Comparison of ENCODE assay signal across 19 mouse cellular contexts in genomic region chr8:116895521-116895920, GRCm38 (mm10). TPM values are rescaled to one million over a fixed set of nuclear protein-coding genes. Genes with fewer than 3 reads are reported as not detected.
A peak's percentile ranks its signal among the peaks of the same experiment; 100 is the strongest.
DNase-seq lines count a peak whose midpoint lies in the region; TF ChIP-seq lines count a peak whose summit lies in the region.
"Had no signal": no experiment of that assay in that cellular context is flagged by ENCODE, and none has a peak within 500 bp of the region (broad histone marks: within the 10 kb centered on the region; RNA-seq: fewer than 3 reads in every experiment).

No protein-coding gene starts in this region.

- H3K79me2 ChIP-seq in heart, adult 2 months (replicated peaks; ENCODE audit: control insufficient read depth, insufficient read depth, low read length): no peaks in the 10 kb centered on the region

- H3K27me3 ChIP-seq in heart, adult 2 months (ENCODE audit: control insufficient read depth, insufficient read depth, low read length): no peaks in the 10 kb centered on the region
- H3K27me3 ChIP-seq in kidney, adult 2 months (replicated peaks; ENCODE audit: control insufficient read depth, insufficient read depth, low read length): no peaks in the 10 kb centered on the region
- H3K27me3 ChIP-seq: CH12.LX; embryonic facial prominence, embryonic 12.5 days; forebrain, embryonic 13.5 days; forebrain, embryonic 15.5 days; Patski had no signal

- no peak for DNase-seq in gastrocnemius, adult 2 months
- no peak for DNase-seq in gastrocnemius, postnatal 14 days
- no peak for DNase-seq in heart, adult 2 months
- DNase-seq in heart, postnatal 25 days (ENCODE audit: low spot score): no peak
- DNase-seq in kidney, adult 2 months: peak; percentile 34
- no peak for DNase-seq in kidney, adult 11 months
- DNase-seq: adrenal gland, adult 8-10 months; adrenal gland, postnatal 36 days; B cell, adult 2 months; cerebellum, adult 11-12 months; cerebellum, adult 2 months; cerebellum, adult 9-10 months; cerebellum, postnatal 25 days had no signal

- no peak overlapping the region for H3K9ac ChIP-seq in heart, adult 2 months (ENCODE audit: low read depth, low read length)
- H3K9ac ChIP-seq: embryonic facial prominence, embryonic 12.5 days; forebrain, embryonic 13.5 days; forebrain, embryonic 15.5 days had no signal

- TF ChIP-seq CTCF in gastrocnemius, adult 2 months (IDR thresholded peaks at IDR 0.05): no peak
- TF ChIP-seq CTCF in heart, adult 2 months (IDR thresholded peaks at IDR 0.05): no peak
- no peak for TF ChIP-seq CTCF in kidney, adult 2 months (conservative IDR thresholded peaks at IDR 0.05; ENCODE audit: insufficient read depth, insufficient read length, low read depth, low read length)

- TF ChIP-seq POLR2A in heart, adult 2 months (IDR thresholded peaks at IDR 0.05; ENCODE audit: insufficient read depth, low read depth, low read length): no peak
- TF ChIP-seq POLR2A in kidney, adult 2 months (IDR thresholded peaks at IDR 0.05; ENCODE audit: low read depth, low read length): no peak

- WGBS in heart, adult 2 months: 82% methylated on average over 6 of the region's 6 CpGs
- WGBS in kidney, adult 2 months: 78% methylated on average over 6 of the region's 6 CpGs

- H3K36me3 ChIP-seq in heart, adult 2 months (ENCODE audit: control insufficient read depth, insufficient read depth, low read length): no peaks in the 10 kb centered on the region
- H3K36me3 ChIP-seq in kidney, adult 2 months (ENCODE audit: control insufficient read depth, insufficient read depth, low read length): no peaks in the 10 kb centered on the region; the same call in 1 of the 2 replicates

- intact Hi-C loops in gastrocnemius, adult 2 months (cut with DNase I): no loop called here
- intact Hi-C loops in gastrocnemius, postnatal 14 days (cut with DNase I; ENCODE audit: low total_unique reads): no loop called here
- intact Hi-C loops in heart, adult 2 months (cut with DNase I): no loop called here
- intact Hi-C loops in heart, postnatal 25 days (cut with DNase I): no loop called here

- peak overlapping the region; percentile 57; the same call in 1 of the 2 replicates for H3K27ac ChIP-seq in gastrocnemius, adult 2 months
- 0 out of 2 replicates have a peak overlapping the region, but pooled peaks have one; percentile 26 for H3K27ac ChIP-seq in heart, adult 2 months
- H3K27ac ChIP-seq in kidney, adult 2 months (ENCODE audit: insufficient read depth, low read depth, low read length): no peak overlapping the region
- H3K27ac ChIP-seq: embryonic facial prominence, embryonic 10.5 days; embryonic facial prominence, embryonic 12.5 days; forebrain, embryonic 13.5 days; forebrain, embryonic 15.5 days had no signal

- no peak for TF ChIP-seq EP300 in heart, adult 2 months (IDR thresholded peaks at IDR 0.05; ENCODE audit: insufficient read depth, low read depth, low read length)

- H3K4me3 ChIP-seq in gastrocnemius, adult 2 months: 0 out of 2 replicates have a peak overlapping the region, but pooled peaks have one; percentile 13
- H3K4me3 ChIP-seq in heart, adult 2 months: no peak overlapping the region
- H3K4me3 ChIP-seq in kidney, adult 2 months (ENCODE audit: insufficient read depth, low read depth, low read length): no peak overlapping the region
- H3K4me3 ChIP-seq: embryonic facial prominence, embryonic 10.5 days; embryonic facial prominence, embryonic 12.5 days; forebrain, embryonic 13.5 days; forebrain, embryonic 15.5 days had no signal

- 0 out of 2 replicates have a peak, but pooled peaks cover 2% of the 10 kb centered on the region for H3K4me1 ChIP-seq in heart, adult 2 months (ENCODE audit: control insufficient read depth, insufficient read depth, low read length)
- H3K4me1 ChIP-seq in kidney, adult 2 months (ENCODE audit: control insufficient read depth, insufficient read depth, low read length): no peaks in the 10 kb centered on the region
- H3K4me1 ChIP-seq: embryonic facial prominence, embryonic 10.5 days; embryonic facial prominence, embryonic 12.5 days; forebrain, embryonic 13.5 days; forebrain, embryonic 15.5 days had no signal

RNA-seq across cellular contexts. Expression of gene Cmc2, which starts 25.7 kb away (rescaled TPM):
- 10 to 100 TPM; 23.6 to 30.6 TPM for total RNA-seq in gastrocnemius, adult 2 months (2021)
- total RNA-seq in gastrocnemius, postnatal 14 days (2021): 10 to 100 TPM; 25.3 to 27.7 TPM
- 10 to 100 TPM; 65.8 to 79.2 TPM for total RNA-seq in heart, adult 2 months (2021)
- 30.0 and 46.1 TPM in 2 replicates for polyA plus RNA-seq in heart, adult 2 months (2012; rRNA removed)
- total RNA-seq in heart, postnatal 25 days (2021): 10 to 100 TPM; 73.9 to 75.2 TPM
- 13.0 and 17.7 TPM in 2 replicates for polyA plus RNA-seq in kidney, adult 2 months (2012; rRNA removed)

RNA-seq across cellular contexts. Expression of gene Cenpn, which starts 26.0 kb away (rescaled TPM):
- under 1 TPM; 0.43 to 0.50 TPM for total RNA-seq in gastrocnemius, adult 2 months (2021)
- total RNA-seq in gastrocnemius, postnatal 14 days (2021): 1 to 10 TPM; 1.9 to 2.1 TPM
- under 1 TPM; 0.37 to 0.89 TPM for total RNA-seq in heart, adult 2 months (2021)
- 0.74 and 1.3 TPM in 2 replicates for polyA plus RNA-seq in heart, adult 2 months (2012; rRNA removed)
- total RNA-seq in heart, postnatal 25 days (2021): under 1 TPM; 0.88 to 0.92 TPM
- 0.89 and 1.2 TPM in 2 replicates for polyA plus RNA-seq in kidney, adult 2 months (2012; rRNA removed)

RNA-seq across cellular contexts. Expression of gene Atmin, which starts 47.7 kb away (rescaled TPM):
- 10 to 100 TPM; 22.5 to 23.1 TPM for total RNA-seq in gastrocnemius, adult 2 months (2021)
- 10 to 100 TPM; 10.9 to 12.2 TPM for total RNA-seq in gastrocnemius, postnatal 14 days (2021)
- total RNA-seq in heart, adult 2 months (2021): 10 to 100 TPM; 14.4 to 16.5 TPM
- 9.3 and 14.5 TPM in 2 replicates for polyA plus RNA-seq in heart, adult 2 months (2012; rRNA removed)
- 10 to 100 TPM; 13.4 to 14.3 TPM for total RNA-seq in heart, postnatal 25 days (2021)
- 15.9 and 17.1 TPM in 2 replicates for polyA plus RNA-seq in kidney, adult 2 months (2012; rRNA removed)
